Mouse (Mus musculus) kidney, postnatal 25 days (tissue): ENCODE measurements at regions not wholly inside any gene's neighbourhood (a gene's known extent, or its start where the extent isn't known, plus 50 kb on each side); places are given as distances from the start of the nearest gene placed in this dataset.

Source experiments
- DNase-seq, 2 experiments: peaks; one replicate each; pipeline ENCODE4 v3.0.0; 2021; ENCODE audit warnings: mixed read lengths in 2 of 2

GRCm38 (mm10) chr8:113250264-113250663, 385.1 kb upstream of the Mon1b start:
- DNase-seq = no peak

- DNase-seq = no peak
Measured at GRCm38 (mm10) chr8:113254076-113254475, 381.3 kb upstream of the Mon1b start.

- no peak for DNase-seq
Measured at GRCm38 (mm10) chr8:113259477-113259876, 375.9 kb upstream of the Mon1b start.

GRCm38 (mm10) chr8:113263296-113263695, 372.1 kb upstream of the Mon1b start:
- no peak for DNase-seq

GRCm38 (mm10) chr8:113271262-113271661, 364.1 kb upstream of the Mon1b start:
- no peak for DNase-seq

- DNase-seq = no peak
Measured at GRCm38 (mm10) chr8:113300273-113300843, 335.0 kb upstream of the Mon1b start.

- DNase-seq = no peak
Measured at GRCm38 (mm10) chr8:113303426-113303825, 332.0 kb upstream of the Mon1b start.

GRCm38 (mm10) chr8:113317169-113317568, 318.2 kb upstream of the Mon1b start:
- DNase-seq = no peak

GRCm38 (mm10) chr8:113331576-113331975, 303.8 kb upstream of the Mon1b start:
- no peak for DNase-seq

- no peak for DNase-seq
Measured at GRCm38 (mm10) chr8:113341306-113341705, 294.1 kb upstream of the Mon1b start.

- no peak for DNase-seq
Measured at GRCm38 (mm10) chr8:113361900-113362299, 273.5 kb upstream of the Mon1b start.

- DNase-seq = no peak
Measured at GRCm38 (mm10) chr8:113364181-113364580, 271.2 kb upstream of the Mon1b start.

GRCm38 (mm10) chr8:113383517-113383916, 251.9 kb upstream of the Mon1b start:
- no peak for DNase-seq

- no peak for DNase-seq
Measured at GRCm38 (mm10) chr8:113383974-113384373, 251.4 kb upstream of the Mon1b start.

GRCm38 (mm10) chr8:113389504-113389903, 245.9 kb upstream of the Mon1b start:
- no peak for DNase-seq

- no peak for DNase-seq
Measured at GRCm38 (mm10) chr8:113390038-113390437, 245.3 kb upstream of the Mon1b start.

- no peak for DNase-seq
Measured at GRCm38 (mm10) chr8:113394319-113394718, 241.1 kb upstream of the Mon1b start.

- DNase-seq = no peak
Measured at GRCm38 (mm10) chr8:113405158-113405557, 230.2 kb upstream of the Mon1b start.

- no peak for DNase-seq
Measured at GRCm38 (mm10) chr8:113419352-113419751, 216.0 kb upstream of the Mon1b start.

- DNase-seq = no peak
Measured at GRCm38 (mm10) chr8:113422651-113423050, 212.7 kb upstream of the Mon1b start.

GRCm38 (mm10) chr8:113439088-113439487, 196.3 kb upstream of the Mon1b start:
- DNase-seq = no peak

GRCm38 (mm10) chr8:113454022-113454421, 181.4 kb upstream of the Mon1b start:
- DNase-seq = no peak

GRCm38 (mm10) chr8:113464625-113465024, 170.8 kb upstream of the Mon1b start:
- DNase-seq = no peak

- DNase-seq = no peak
Measured at GRCm38 (mm10) chr8:113465156-113465555, 170.2 kb upstream of the Mon1b start.

- DNase-seq = no peak
Measured at GRCm38 (mm10) chr8:113466683-113467082, 168.7 kb upstream of the Mon1b start.
